8 mouse cellular contexts compared by ENCODE assay signal in genomic region chr16:42190114-42191045, GRCm38 (mm10).
A peak's percentile ranks its signal among the peaks of the same experiment; 100 is the strongest.
DNase-seq lines count a peak whose midpoint lies in the region; ATAC-seq lines count a peak whose summit lies in the region.

No protein-coding gene starts in this region.

- ATAC-seq in megakaryocyte progenitor cell, adult 5-6 weeks (replicated peaks; ENCODE audit: poor library complexity): peak; percentile 97

- peak; percentile 17 for DNase-seq in adipocyte (ENCODE audit: low spot score)
- peak; percentile 94 for DNase-seq in embryo, embryonic 10 days (ENCODE audit: low spot score)
- DNase-seq in gastrocnemius, postnatal 10 days: peak; percentile 94
- peak; percentile 81 for DNase-seq in induced T-regulatory cell, adult 2 months (ENCODE audit: low read depth)
- DNase-seq in left cerebral cortex, adult 9 months (ENCODE audit: low spot score in 2 of 2): peak; percentile 76 to 88
- DNase-seq in right cerebral cortex, postnatal 14 days: peak; percentile 93
- DNase-seq in urinary bladder, postnatal 25 days (ENCODE audit: low spot score): peak; percentile 86

Comparison
In these comparisons a context has a peak if more than half of its experiments do, and no peak if none do; other contexts are left out.
1. Peak in every context shown above with its lines: DNase-seq and ATAC-seq.
2. DNase-seq: peak in every context shown above with its lines; median percentile 94 in embryo, embryonic 10 days; 94 in gastrocnemius, postnatal 10 days; 93 in right cerebral cortex, postnatal 14 days; 86 in urinary bladder, postnatal 25 days; 82 in left cerebral cortex, adult 9 months; 81 in induced T-regulatory cell, adult 2 months; 17 in adipocyte.